Mouse (Mus musculus) T-helper 1 cell (primary cell): ENCODE measurements around the gene Tsga10.
"Not testable (repeated sequence)": the region's sequence is repeated elsewhere in the genome, so short reads cannot be mapped to it uniquely, and the experiment has no call there.

Experiments used
- in situ Hi-C: fragments of 300-600 bp; cut with MboI, MseI; formaldehyde crosslinking; loops from one replicate; pipeline ENCODE4 v1.15.1; 2025; ENCODE audit warnings: high pct_unique_total_duplicates

The Tsga10 gene

GRCm38 (mm10) chr1:37725880-37726279, 140.3 kb downstream of the Tsga10 start:
- in situ Hi-C loops = no loop called here

- in situ Hi-C loops = no loop called here
Observed at GRCm38 (mm10) chr1:37721092-37721491, 145.1 kb downstream of the Tsga10 start.

- in situ Hi-C loops = no loop called here
Observed at GRCm38 (mm10) chr1:37719761-37720640, 146.2 kb downstream of the Tsga10 start, which contains the start of gene 2010300C02Rik. Gene 2010300C02Rik, minus strand, starts transcription at chr1:37720085.

GRCm38 (mm10) chr1:37719030-37719723, 147.1 kb downstream of the Tsga10 start:
- in situ Hi-C loops = no loop called here

GRCm38 (mm10) chr1:37718516-37718915, 147.7 kb downstream of the Tsga10 start:
- in situ Hi-C loops = no loop called here

- in situ Hi-C loops = no loop called here
Observed at GRCm38 (mm10) chr1:37717415-37718195, 148.6 kb downstream of the Tsga10 start.

- in situ Hi-C loops = not testable (repeated sequence)
Observed at GRCm38 (mm10) chr1:37712357-37712737, 153.9 kb downstream of the Tsga10 start.

- in situ Hi-C loops = no loop called here
Observed at GRCm38 (mm10) chr1:37711596-37712356, 154.5 kb downstream of the Tsga10 start.

GRCm38 (mm10) chr1:37711082-37711481, 155.1 kb downstream of the Tsga10 start:
- in situ Hi-C loops = no loop called here

- in situ Hi-C loops = no loop called here
Observed at GRCm38 (mm10) chr1:37709736-37710135, 156.5 kb downstream of the Tsga10 start.

- in situ Hi-C loops = no loop called here
Observed at GRCm38 (mm10) chr1:37708270-37708955, 157.8 kb downstream of the Tsga10 start.
